Mouse (Mus musculus) spleen, adult 2 months (tissue): ENCODE results near the gene Mrpl27.

Experiments
- CTCF ChIP-seq: fragments of 200-500 bp; IDR thresholded peaks from 2 replicates; pipeline ENCODE4 v1.5.1; 2011; ENCODE audit warnings: mild to moderate bottlenecking, inconsistent platforms; ENCODE audit not compliant: insufficient read depth, insufficient read length, insufficient replicate concordance; ENCODE audit errors: extremely low read depth
- POLR2A ChIP-seq: fragments of 200-500 bp; IDR thresholded peaks from 2 replicates; pipeline ENCODE4 v1.6.1; 2011; ENCODE audit warnings: low read depth, low read length, inconsistent platforms

GRCm38 (mm10) chr11:94621458-94621852 lies 32.1 kb upstream of the Mrpl27 start:
- TF ChIP-seq CTCF = no peak
- no peak for TF ChIP-seq POLR2A
